Mouse (Mus musculus): ENCODE measurements around the gene Axin2. TPM values are rescaled to one million over a fixed set of nuclear protein-coding genes. Genes with fewer than 3 reads are reported as not detected.

The Axin2 gene
- total and polyA plus RNA-seq, 2 experiments from 2014 or later = 7.5 to 38.0 TPM

DNA sequence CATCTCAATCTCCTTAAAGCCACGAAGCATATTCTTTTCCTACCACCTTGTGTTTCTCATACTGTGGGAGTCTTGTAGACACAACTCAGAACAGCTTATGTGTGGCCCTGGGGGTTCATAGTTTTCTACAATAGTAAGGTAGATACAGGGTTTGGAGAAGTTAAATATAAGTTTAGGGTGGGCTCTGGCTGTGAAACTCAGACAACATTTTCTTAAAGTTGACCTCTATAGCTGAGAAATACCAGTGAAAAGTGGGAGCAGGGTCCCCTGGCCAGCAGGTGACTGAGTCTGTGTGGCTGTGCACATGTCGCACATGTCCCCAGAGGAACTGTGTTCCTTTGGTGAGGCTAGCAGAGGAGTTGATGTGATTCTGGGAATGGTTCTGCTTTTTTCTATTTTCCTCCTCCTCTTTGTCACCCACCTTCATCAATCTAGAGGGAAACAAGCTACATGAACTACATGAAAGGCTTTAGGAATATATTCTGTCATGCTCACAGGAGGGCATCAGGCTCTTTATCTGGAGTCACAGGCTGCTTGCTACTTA lies 75.9 kb downstream of the Axin2 start:
- H3K9ac ChIP-seq (replicated peaks; ENCODE audit: low read length, poor library complexity, severe bottlenecking) = no peak overlapping the region
- no peak overlapping the region for H3K4me3 ChIP-seq (ENCODE audit: low read depth, low read length)
- DNase-seq (ENCODE audit: low spot score) (no peak), ATAC-seq (ENCODE audit: low FRiP score) (no peak)
- no peaks in the 10 kb centered on the region for H3K27me3 ChIP-seq (ENCODE audit: insufficient read depth, low read length)
- H3K27ac ChIP-seq (ENCODE audit: low read depth, low read length) = no peak overlapping the region; the same call in 1 of the 2 replicates
- 64% methylated on average over 2 of the region's 2 CpGs for WGBS
- no peaks in the 10 kb centered on the region for H3K4me1 ChIP-seq (ENCODE audit: insufficient read depth, low read length)
- H3K4me2 ChIP-seq (ENCODE audit: low read depth, low read length, poor library complexity, severe bottlenecking) = no peak overlapping the region
- H3K9me3 ChIP-seq (ENCODE audit: low read length) = peaks cover 7% of the 10 kb centered on the region; the same call in 1 of the 2 replicates
- no peaks in the 10 kb centered on the region for H3K36me3 ChIP-seq (ENCODE audit: insufficient read depth, low read length)
- no peak for TF ChIP-seq CTCF (IDR thresholded peaks at IDR 0.05)

DNA sequence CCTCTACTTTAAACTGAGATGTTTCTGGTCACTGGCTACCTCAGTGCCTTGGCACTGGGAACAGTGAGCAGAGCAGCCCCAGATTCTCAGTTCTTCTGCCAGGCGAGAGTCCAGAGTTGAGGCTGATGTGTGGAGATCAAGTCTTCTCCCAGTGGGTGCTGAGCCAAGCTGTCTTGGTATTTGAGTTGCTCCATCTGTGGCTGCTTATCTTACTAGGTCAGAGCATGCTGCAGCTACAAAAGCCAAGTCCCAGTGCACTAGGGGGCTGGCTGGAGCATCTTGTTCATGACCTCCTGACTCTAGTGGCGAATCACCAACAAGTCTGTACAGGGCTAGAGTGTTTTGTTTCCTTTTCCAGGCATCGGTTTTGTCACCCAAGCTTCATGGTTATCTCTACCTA lies 77.7 kb downstream of the Axin2 start:
- no peaks in the 10 kb centered on the region for H3K27me3 ChIP-seq (ENCODE audit: insufficient read depth, low read length)
- peaks cover 7% of the 10 kb centered on the region; the same call in 1 of the 2 replicates for H3K9me3 ChIP-seq (ENCODE audit: low read length)
- H3K4me2 ChIP-seq (ENCODE audit: low read depth, low read length, poor library complexity, severe bottlenecking) = no peak overlapping the region
- no peak overlapping the region for H3K27ac ChIP-seq (ENCODE audit: low read depth, low read length)
- H3K4me3 ChIP-seq (ENCODE audit: low read depth, low read length) = no peak overlapping the region
- H3K4me1 ChIP-seq (ENCODE audit: insufficient read depth, low read length) = no peaks in the 10 kb centered on the region
- TF ChIP-seq CTCF (IDR thresholded peaks at IDR 0.05) = no peak
- ATAC-seq (ENCODE audit: low FRiP score) (no peak), DNase-seq (ENCODE audit: low spot score) (no peak)
- H3K36me3 ChIP-seq (ENCODE audit: insufficient read depth, low read length) = no peaks in the 10 kb centered on the region
- no peak overlapping the region for H3K9ac ChIP-seq (replicated peaks; ENCODE audit: low read length, poor library complexity, severe bottlenecking)
- 94% methylated on average over 3 of the region's 3 CpGs for WGBS

Other genes with a start within 250 kb of the Axin2 start
- gene E030025P04Rik, start 224.0 kb downstream of the Axin2 start, total RNA-seq (2014; rRNA removed) = not detected in 2 replicates
- gene E030025P04Rik, start 224.0 kb downstream of the Axin2 start, polyA plus RNA-seq (2015; fragmentation: Nextera tagmentation; extraction: Ambion mirVana) = 0.26 TPM in 1 of 2 replicates, not detected in the other